Mouse (Mus musculus) left cerebral cortex, adult 9 months (tissue): Measurements from ENCODE around the gene Evi5l.
A peak's percentile ranks its signal among the peaks of the same experiment; 100 is the strongest.

Experiments
- DNase-seq, 2 experiments: peaks; one replicate each; pipeline ENCODE4 v3.0.0; 2022; ENCODE audit warnings: low spot score in 2 of 2

Evi5l gene

GRCm38 (mm10) chr8:4205246-4206123 lies 39.1 kb downstream of the Evi5l start:
- DNase-seq = no peak

- no peak for DNase-seq
Observed at GRCm38 (mm10) chr8:4206182-4207015, 40.0 kb downstream of the Evi5l start.

- no peak for DNase-seq
Observed at GRCm38 (mm10) chr8:4207016-4207350, 40.6 kb downstream of the Evi5l start.

- DNase-seq = no peak
Observed at GRCm38 (mm10) chr8:4211097-4211496, 44.7 kb downstream of the Evi5l start.

- DNase-seq = no peak
Observed at GRCm38 (mm10) chr8:4212809-4213209, 46.4 kb downstream of the Evi5l start.

DNA sequence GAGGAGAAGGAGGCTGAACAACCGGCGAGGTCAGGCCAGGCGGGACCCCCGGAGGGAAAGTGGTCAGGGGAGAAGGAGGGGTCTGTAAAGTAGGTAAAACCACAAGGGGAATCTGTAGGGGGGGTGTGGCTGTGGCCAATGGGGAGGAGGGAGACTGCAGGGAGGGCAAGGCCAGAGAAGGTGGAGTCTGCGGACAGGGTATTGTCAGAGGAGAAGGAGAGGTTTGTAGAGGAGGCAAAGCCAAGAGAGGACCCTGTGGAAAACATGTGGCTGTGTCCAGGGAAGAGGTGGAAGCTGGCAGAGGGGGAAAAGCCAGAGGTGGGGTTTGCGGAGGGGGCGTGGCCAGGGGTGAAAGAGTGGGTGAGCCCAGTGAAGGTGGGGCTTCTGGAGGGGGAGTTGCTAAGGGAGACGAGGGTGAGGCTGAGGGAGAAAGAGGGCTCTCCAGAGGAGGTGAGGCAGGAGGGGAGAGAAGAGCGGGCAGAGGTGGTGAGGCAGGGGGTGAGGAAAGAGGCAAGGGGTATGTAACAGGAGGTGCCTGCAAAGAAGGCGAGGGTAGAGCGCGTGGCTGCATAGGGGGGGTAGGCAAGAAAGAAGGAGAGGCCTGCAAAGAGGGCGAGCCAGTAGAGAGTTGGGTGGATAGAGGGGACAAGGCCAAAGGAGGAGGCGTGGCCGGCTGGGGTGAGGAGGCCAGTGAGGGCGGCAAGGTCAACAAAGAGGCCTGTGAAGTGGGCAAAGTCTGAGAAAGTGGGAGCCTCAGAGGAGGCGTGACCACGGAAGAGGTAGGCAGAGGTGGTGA lies 47.0 kb downstream of the Evi5l start:
- DNase-seq = no peak

DNA sequence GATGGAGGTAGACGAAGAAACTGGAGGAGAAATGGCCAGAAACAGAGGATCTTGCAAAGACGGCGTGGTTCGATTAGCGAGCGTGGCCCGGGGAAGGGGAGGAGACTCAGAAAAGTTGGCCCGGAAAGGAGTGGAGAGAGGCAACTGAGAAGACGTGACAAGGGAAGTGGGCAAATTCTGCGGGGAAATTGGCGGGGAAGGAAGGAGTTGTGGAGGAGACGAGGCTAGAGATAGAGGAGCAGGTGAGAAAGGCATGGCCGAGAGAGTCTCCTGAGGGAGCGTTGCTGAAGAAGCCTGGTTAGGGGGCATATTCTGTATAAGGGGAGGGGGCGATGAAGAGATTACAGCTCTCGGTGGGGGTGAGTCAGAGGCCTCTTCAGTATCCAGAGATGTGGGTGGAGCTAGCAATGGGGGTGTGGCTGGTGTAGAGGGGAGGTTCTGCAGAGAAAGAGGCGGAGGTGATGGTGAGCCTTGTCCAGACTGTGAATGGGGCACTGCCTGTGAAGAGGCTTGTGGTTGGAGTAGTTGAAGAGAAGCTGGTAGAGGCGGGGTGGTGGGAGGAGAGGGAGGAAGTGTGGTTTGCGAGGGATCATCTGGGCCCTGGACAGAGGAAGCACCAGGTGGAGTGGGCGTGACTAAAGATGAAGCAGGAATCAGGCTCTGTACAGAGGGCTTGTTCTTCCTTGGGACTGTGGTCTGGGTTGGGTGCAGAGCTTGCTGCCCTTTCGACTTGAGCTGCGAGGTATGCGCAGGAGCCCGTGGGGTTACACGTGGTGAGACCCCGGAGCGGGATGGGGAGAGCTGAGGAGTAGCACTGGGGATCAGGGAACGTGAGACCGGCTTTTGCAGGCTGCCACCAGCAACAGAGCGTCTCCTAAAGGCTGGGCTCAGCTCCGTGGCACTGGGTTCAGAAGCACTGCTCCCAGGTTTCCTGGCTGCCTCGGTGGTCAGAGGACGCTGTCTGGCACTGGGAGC lies 47.9 kb downstream of the Evi5l start:
- DNase-seq = no peak

- DNase-seq = no peak
Observed at GRCm38 (mm10) chr8:4216296-4216695, 49.9 kb downstream of the Evi5l start.

GRCm38 (mm10) chr8:4216791-4217621 lies 50.6 kb downstream of the Evi5l start, which contains the start of gene Prr36:
Gene Prr36, minus strand, starts transcription at chr8:4217459.
- DNase-seq = peak in 1 of 2 experiments; percentile 55

DNA sequence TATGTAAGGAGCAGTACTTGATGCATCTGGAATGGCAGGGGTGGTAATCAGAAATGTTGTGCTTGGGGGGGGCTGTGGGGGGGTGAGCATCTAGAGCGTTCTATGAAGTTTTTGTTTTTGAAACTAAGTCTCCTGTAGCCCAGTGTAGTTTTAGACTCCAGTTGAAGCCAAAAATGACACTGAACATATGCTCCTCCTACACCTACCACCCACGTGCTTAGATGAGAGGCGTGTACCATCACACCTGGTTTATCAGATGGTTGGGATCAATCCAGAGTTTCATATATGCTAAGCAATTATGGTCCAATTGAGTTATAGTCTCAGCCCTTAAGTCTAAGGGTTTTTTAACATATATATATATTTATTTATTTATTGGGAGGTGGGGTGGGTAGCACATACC lies 53.2 kb downstream of the Evi5l start:
- DNase-seq = no peak

GRCm38 (mm10) chr8:4222059-4222458 lies 55.7 kb downstream of the Evi5l start:
- no peak for DNase-seq

- DNase-seq = no peak
Observed at GRCm38 (mm10) chr8:4226323-4226722, 60.0 kb downstream of the Evi5l start.

DNA sequence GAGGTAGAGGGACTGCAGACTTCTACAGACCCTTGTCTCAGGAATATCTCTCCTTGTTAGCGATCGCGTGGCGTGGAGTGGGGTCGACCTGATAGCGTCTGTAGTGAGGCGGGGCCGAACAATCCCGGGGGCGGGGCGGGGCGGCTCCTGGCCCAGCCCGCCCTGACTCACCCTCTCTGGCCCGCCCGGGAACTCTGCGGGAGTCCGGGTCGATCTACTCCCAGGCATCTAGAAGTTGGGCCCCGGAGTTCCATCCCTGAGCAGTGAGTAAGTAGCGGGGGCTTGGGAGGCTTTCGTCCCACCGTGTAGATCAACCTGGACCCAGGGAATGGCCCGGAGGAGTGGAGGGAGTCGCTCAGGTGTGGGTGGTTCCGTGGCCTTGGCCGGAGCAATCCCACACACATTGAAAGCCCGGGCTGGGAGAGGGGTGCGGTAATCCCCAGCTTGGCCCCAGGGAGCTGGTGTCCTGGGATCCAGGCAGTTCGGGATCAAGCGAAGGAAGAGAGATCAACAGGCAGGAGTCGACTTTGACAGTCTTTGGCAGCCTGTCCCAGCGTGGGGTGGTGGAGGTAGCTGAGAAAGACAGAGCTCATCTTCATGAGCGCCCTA lies 60.5 kb downstream of the Evi5l start, which contains the start of gene Lrrc8e:
TSS of gene Lrrc8e (plus strand) at position 89 of the 609 bp plus-strand sequence.
- no peak for DNase-seq

- no peak for DNase-seq
Observed at GRCm38 (mm10) chr8:4227919-4228318, 61.6 kb downstream of the Evi5l start.

GRCm38 (mm10) chr8:4229784-4230183 lies 63.4 kb downstream of the Evi5l start:
- no peak for DNase-seq

DNA sequence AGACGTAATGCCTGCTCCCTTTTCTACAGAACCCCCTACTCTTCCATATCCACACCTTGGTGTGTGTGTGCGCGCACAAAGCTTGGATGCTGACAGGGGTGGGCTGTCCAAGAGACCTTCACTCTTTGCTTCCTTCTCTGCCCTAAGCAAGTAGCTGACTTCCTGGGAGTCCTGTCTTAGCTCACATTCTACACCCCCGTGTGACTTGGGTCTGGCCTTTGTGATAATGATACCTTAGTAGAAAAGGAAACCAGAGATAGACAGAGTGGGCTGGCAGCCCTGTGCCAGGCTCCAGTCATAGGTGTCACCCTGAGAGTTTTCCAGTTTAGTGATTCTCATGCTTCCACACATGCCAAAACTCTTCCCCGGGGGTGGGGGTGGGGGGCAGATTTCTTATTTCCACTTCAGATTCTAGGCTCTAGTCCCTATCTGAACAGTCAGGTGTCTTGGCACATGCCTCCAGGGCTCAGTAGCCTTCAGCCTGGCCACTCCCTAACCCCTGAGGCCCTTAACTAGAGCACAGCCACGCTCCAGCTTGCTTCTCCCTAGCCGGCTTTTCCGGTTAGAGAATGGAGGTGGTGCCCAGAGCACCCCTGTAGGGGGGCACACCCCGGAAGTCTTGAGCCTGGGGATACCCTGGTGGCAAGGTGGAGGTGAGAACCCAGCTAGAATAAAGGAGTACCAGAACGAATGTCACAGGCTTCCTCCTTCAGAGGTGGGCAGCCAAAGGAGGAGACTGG lies 64.4 kb downstream of the Evi5l start:
- no peak for DNase-seq

GRCm38 (mm10) chr8:4237814-4238433 lies 71.6 kb downstream of the Evi5l start:
- DNase-seq = no peak
